Mouse (Mus musculus): ENCODE measurements around the gene Ccdc12. TPM values are rescaled to one million over a fixed set of nuclear protein-coding genes. Genes with fewer than 3 reads are reported as not detected.

The Ccdc12 gene
- polyA plus RNA-seq, 1 experiment from 2014 or later = 106 TPM

DNA sequence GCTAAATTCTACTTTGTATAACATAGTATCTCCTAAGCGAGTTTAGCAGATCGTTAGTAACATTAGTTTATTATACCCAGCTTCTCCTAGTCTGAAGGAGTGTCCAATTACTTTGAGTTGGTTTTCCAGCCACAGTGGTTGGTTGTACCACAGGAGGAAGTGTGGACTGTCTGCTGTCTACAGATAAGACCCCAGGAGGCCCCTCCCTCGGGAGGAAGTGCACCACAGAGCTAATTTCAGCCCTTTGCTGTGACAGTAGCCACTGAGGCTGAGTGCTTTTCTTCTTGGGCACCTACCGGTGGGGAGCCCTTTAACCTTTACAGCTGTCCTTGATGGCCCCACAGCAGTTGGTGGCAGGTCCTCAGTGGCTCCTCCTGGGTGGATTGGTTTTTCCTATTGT lies 9.6 kb downstream of the Ccdc12 start:
- peaks cover 14% of the 10 kb centered on the region; the same call in 1 of the 2 replicates for H3K4me1 ChIP-seq (ENCODE audit: control insufficient read depth, insufficient read depth, low read length)
- no peak overlapping the region for H3K9ac ChIP-seq (replicated peaks; ENCODE audit: low read length)
- H3K36me3 ChIP-seq (ENCODE audit: control insufficient read depth, insufficient read depth, low read length) = peaks cover 2% of the 10 kb centered on the region; the same call in 1 of the 2 replicates
- no peaks in the 10 kb centered on the region for H3K27me3 ChIP-seq (ENCODE audit: control insufficient read depth, insufficient read depth, low read length)
- no peak overlapping the region for H3K4me2 ChIP-seq (ENCODE audit: low read length)
- ATAC-seq (ENCODE audit: low FRiP score, low TSS enrichment) = no peak
- H3K4me3 ChIP-seq (replicated peaks; ENCODE audit: low read depth, low read length) = no peak overlapping the region
- 35% methylated on average over 4 of the region's 4 CpGs for WGBS
- DNase-seq = peak; percentile 24
- H3K27ac ChIP-seq (replicated peaks; ENCODE audit: low read depth, low read length) = no peak overlapping the region
- no peaks in the 10 kb centered on the region for H3K9me3 ChIP-seq (ENCODE audit: control insufficient read depth, low read length)

DNA sequence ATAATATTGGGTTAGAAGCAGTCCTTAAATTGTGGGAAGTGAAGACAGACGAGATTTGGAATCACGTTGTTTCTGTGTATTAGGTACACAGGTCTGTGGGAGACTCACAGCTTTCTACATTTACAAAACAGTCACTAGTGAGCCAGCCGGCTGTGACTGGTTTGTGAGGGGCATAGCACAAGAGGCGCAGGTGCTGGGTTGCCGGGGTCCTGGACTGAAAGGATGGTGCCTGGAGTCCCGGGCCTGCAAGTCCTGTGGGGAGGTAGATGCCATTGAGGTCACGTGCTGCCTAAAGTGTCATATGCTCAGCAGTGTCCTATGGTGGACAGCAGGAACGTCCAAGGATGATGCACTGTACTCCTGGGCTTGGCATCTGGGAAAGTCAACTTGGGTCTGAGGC lies 10.1 kb downstream of the Ccdc12 start:
- peak overlapping the region; percentile 26; the same call in 1 of the 2 replicates for H3K27ac ChIP-seq (replicated peaks; ENCODE audit: low read depth, low read length)
- ATAC-seq (ENCODE audit: low FRiP score, low TSS enrichment) = no peak

DNA sequence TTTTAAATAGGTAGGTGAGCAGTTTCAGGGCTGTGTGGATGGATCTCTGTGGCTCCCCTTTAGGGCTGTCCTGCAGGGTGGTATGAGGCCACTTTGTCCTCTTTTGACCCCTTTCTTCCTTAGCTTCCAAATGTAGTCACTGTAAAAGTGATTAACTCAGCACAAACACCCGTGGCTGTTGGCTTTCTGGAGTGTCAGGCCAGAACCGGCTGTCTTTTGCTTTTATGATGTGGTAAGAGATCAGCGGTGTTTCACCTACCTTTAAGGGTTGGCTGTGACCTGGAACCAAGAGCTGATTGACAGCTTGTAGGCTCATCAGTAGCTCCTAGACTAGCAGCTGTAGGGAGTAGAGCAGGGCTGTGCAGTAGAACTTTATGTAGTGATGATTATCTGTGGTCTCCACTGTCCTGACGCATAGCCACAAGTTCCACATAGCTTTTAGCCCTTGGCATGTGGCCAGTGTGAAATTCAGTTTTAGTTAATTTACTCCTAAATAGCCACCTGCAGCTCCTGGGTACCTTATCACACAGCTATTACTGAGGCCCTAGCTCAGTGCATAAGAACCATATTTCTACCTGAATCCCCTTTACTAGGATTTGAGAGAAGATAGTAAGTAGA lies 11.0 kb downstream of the Ccdc12 start:
- DNase-seq (no peak), ATAC-seq (ENCODE audit: low FRiP score, low TSS enrichment) (no peak)
- Histone ChIP-seq H3K36me3 (ENCODE audit: control insufficient read depth, insufficient read depth, low read length) (peaks cover 2% of the 10 kb centered on the region; the same call in 1 of the 2 replicates), H3K4me1 (ENCODE audit: control insufficient read depth, insufficient read depth, low read length) (peaks cover 14% of the 10 kb centered on the region; the same call in 1 of the 2 replicates), H3K9ac (replicated peaks; ENCODE audit: low read length) (no peak overlapping the region), H3K27me3 (ENCODE audit: control insufficient read depth, insufficient read depth, low read length) (no peaks in the 10 kb centered on the region), H3K4me2 (ENCODE audit: low read length) (no peak overlapping the region), H3K4me3 (replicated peaks; ENCODE audit: low read depth, low read length) (no peak overlapping the region), H3K9me3 (ENCODE audit: control insufficient read depth, low read length) (no peaks in the 10 kb centered on the region), H3K27ac (replicated peaks; ENCODE audit: low read depth, low read length) (no peak overlapping the region)
- WGBS = 82% methylated on average over 4 of the region's 4 CpGs

More for the DNA sequence above, 10.1 kb downstream of the Ccdc12 start:
- no peak overlapping the region for H3K9ac ChIP-seq (replicated peaks; ENCODE audit: low read length)
- no peaks in the 10 kb centered on the region for H3K9me3 ChIP-seq (ENCODE audit: control insufficient read depth, low read length)
- H3K36me3 ChIP-seq (ENCODE audit: control insufficient read depth, insufficient read depth, low read length) = peaks cover 2% of the 10 kb centered on the region; the same call in 1 of the 2 replicates
- no peak for DNase-seq
- no peak overlapping the region for H3K4me2 ChIP-seq (ENCODE audit: low read length)
- peaks cover 14% of the 10 kb centered on the region; the same call in 1 of the 2 replicates for H3K4me1 ChIP-seq (ENCODE audit: control insufficient read depth, insufficient read depth, low read length)
- 33% methylated on average over 8 of the region's 8 CpGs for whole genome bisulfite sequencing
- H3K27me3 ChIP-seq (ENCODE audit: control insufficient read depth, insufficient read depth, low read length) = no peaks in the 10 kb centered on the region
- H3K4me3 ChIP-seq (replicated peaks; ENCODE audit: low read depth, low read length) = no peak overlapping the region

DNA sequence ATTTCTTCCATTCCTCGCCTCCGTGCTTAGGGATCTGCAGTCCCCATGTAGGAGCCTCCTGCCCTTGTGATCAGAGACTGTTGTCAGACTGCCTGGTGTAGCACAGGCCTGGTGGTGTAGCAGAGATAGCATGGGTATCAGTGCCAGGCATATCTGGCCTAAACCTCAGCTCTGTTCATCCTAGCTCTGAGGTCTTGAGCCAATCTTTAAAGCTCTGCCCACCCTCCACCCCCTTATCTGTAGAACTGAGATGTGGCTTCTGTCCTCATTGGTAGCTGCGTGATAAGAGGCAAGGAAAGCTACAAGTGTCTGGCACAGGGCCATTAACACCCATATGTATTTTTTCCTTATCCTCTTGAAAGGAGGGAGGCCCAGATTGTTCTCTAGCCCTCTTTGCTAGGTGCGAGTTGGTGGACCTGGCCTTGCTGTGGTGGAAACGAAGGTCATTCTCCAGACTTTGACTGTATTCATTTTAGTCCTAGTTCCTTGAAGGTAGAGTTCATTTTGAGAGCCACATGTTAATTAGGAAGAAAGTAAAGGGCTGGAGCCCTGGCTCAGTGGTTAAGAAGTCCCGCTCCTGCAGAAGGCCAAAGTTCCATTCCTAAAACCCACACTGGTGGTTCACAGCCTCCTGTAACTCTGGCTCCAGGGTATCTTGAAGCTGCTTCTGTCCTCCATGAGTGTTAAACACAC lies 12.4 kb downstream of the Ccdc12 start:
- Histone ChIP-seq H3K36me3 (ENCODE audit: control insufficient read depth, insufficient read depth, low read length) (peaks cover 2% of the 10 kb centered on the region; the same call in 1 of the 2 replicates), H3K4me1 (ENCODE audit: control insufficient read depth, insufficient read depth, low read length) (peaks cover 17% of the 10 kb centered on the region; the same call in 1 of the 2 replicates), H3K9ac (replicated peaks; ENCODE audit: low read length) (no peak overlapping the region), H3K9me3 (ENCODE audit: control insufficient read depth, low read length) (no peaks in the 10 kb centered on the region), H3K27ac (replicated peaks; ENCODE audit: low read depth, low read length) (no peak overlapping the region), H3K4me2 (ENCODE audit: low read length) (no peak overlapping the region), H3K27me3 (ENCODE audit: control insufficient read depth, insufficient read depth, low read length) (no peaks in the 10 kb centered on the region), H3K4me3 (replicated peaks; ENCODE audit: low read depth, low read length) (no peak overlapping the region)
- ATAC-seq (ENCODE audit: low FRiP score, low TSS enrichment) = no peak
- no peak for DNase-seq
- WGBS = 90% methylated on average over 6 of the region's 6 CpGs

DNA sequence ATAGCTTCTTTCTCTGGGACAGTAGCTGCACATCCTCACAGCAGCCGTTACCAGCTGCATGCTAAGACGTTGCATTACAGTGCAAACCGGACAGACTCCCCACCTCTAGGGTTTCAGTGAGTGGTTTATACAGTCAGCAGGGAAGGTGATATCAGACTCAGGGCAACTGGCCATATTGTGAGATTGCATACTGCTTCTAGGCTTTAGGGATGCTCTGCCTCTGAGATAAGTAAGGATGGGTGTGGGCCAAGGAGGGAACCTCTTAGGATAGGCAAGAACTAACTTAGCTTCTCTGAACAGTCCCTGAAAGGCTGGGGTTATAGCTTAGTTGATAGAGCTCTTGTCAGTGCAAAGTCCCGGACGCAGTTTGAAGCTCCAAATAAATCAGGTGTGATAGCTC lies 13.5 kb downstream of the Ccdc12 start:
- no peak overlapping the region for H3K4me3 ChIP-seq (replicated peaks; ENCODE audit: low read depth, low read length)
- H3K9ac ChIP-seq (replicated peaks; ENCODE audit: low read length) = no peak overlapping the region
- peaks cover 2% of the 10 kb centered on the region; the same call in 1 of the 2 replicates for H3K36me3 ChIP-seq (ENCODE audit: control insufficient read depth, insufficient read depth, low read length)
- no peaks in the 10 kb centered on the region for H3K27me3 ChIP-seq (ENCODE audit: control insufficient read depth, insufficient read depth, low read length)
- no peak for DNase-seq
- no peak overlapping the region for H3K4me2 ChIP-seq (ENCODE audit: low read length)
- no peak overlapping the region for H3K27ac ChIP-seq (replicated peaks; ENCODE audit: low read depth, low read length)
- H3K4me1 ChIP-seq (ENCODE audit: control insufficient read depth, insufficient read depth, low read length) = peaks cover 15% of the 10 kb centered on the region; the same call in 1 of the 2 replicates
- ATAC-seq (ENCODE audit: low FRiP score, low TSS enrichment) = no peak
- WGBS = 93% methylated on average over 5 of the region's 5 CpGs
- H3K9me3 ChIP-seq (ENCODE audit: control insufficient read depth, low read length) = no peaks in the 10 kb centered on the region

DNA sequence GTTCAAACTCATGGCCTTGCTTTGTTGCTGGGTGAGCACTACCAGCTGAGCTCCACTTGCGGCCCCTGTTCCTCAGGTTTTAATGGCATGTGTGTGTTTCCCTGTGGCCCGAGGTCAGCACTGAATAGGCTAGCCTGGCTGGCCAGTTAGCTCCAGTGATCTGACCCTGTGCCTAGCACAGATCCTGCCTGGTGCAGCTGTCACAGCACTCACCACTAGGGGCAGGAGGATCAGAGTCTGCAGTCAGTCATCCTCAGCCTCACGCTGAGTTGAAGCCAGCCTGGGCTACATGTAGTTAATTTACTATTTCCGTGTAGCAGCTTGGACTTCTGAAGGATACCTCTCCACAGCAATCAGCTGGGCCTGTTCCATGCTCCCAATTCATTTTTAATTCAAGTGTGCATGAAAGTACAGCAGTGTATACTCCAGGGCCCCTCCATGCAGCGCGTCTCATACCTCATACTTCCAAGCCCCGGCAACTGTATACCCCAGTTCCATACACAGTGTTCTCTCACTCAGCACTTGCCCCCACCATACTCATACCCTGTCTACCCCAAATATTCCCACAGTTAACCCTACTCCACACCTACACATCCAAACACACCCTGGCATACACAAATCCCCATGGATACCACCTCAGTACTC lies 16.3 kb downstream of the Ccdc12 start:
- Histone ChIP-seq H3K4me3 (replicated peaks; ENCODE audit: low read depth, low read length) (no peak overlapping the region), H3K36me3 (ENCODE audit: control insufficient read depth, insufficient read depth, low read length) (peaks cover 2% of the 10 kb centered on the region; the same call in 1 of the 2 replicates), H3K27me3 (ENCODE audit: control insufficient read depth, insufficient read depth, low read length) (no peaks in the 10 kb centered on the region), H3K9ac (replicated peaks; ENCODE audit: low read length) (no peak overlapping the region), H3K9me3 (ENCODE audit: control insufficient read depth, low read length) (no peaks in the 10 kb centered on the region), H3K4me1 (ENCODE audit: control insufficient read depth, insufficient read depth, low read length) (0 out of 2 replicates have a peak, but pooled peaks cover 3% of the 10 kb centered on the region), H3K4me2 (ENCODE audit: low read length) (no peak overlapping the region), H3K27ac (replicated peaks; ENCODE audit: low read depth, low read length) (no peak overlapping the region)
- 59% methylated on average over 7 of the region's 7 CpGs for WGBS
- ATAC-seq (ENCODE audit: low FRiP score, low TSS enrichment) = no peak
- peak; percentile 40 for DNase-seq

DNA sequence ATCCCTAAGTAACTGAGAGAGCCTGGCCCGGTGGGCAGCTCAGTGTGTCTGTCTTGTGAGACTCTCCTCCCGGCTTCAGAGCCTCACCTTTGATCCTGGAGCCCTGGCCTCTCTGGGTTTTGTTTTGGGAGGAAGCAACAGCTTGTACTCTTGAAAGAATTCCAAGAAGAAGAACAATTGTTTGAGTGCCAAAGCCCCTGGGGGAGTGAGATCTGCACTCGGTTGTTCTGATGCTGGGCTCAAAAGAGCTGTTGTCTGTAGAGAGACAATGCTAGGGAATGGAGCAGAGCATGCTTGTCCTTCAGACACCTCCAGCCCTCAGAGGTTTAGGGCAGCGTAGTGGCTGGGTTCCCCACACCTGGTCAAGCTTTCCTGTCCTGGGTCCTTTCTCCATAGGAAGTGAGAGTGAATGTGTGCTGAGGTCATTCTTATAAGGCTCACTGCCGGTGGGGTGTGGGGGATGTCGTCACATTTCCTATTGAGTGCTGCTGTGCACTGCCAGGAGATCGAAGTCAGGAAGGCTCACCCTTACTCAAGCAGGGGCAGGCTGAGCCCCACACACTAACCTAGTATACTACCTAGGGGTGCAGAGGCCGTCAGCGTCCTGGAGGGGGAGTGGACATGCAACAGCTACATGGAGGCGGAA lies 16.9 kb downstream of the Ccdc12 start:
- DNase-seq (no peak), ATAC-seq (ENCODE audit: low FRiP score, low TSS enrichment) (no peak)
- Histone ChIP-seq H3K4me1 (ENCODE audit: control insufficient read depth, insufficient read depth, low read length) (0 out of 2 replicates have a peak, but pooled peaks cover 3% of the 10 kb centered on the region), H3K9ac (replicated peaks; ENCODE audit: low read length) (no peak overlapping the region), H3K27ac (replicated peaks; ENCODE audit: low read depth, low read length) (no peak overlapping the region), H3K36me3 (ENCODE audit: control insufficient read depth, insufficient read depth, low read length) (peaks cover 2% of the 10 kb centered on the region; the same call in 1 of the 2 replicates), H3K4me2 (ENCODE audit: low read length) (no peak overlapping the region), H3K27me3 (ENCODE audit: control insufficient read depth, insufficient read depth, low read length) (no peaks in the 10 kb centered on the region), H3K9me3 (ENCODE audit: control insufficient read depth, low read length) (no peaks in the 10 kb centered on the region), H3K4me3 (replicated peaks; ENCODE audit: low read depth, low read length) (no peak overlapping the region)
- WGBS = 57% methylated on average over 10 of the region's 10 CpGs

DNA sequence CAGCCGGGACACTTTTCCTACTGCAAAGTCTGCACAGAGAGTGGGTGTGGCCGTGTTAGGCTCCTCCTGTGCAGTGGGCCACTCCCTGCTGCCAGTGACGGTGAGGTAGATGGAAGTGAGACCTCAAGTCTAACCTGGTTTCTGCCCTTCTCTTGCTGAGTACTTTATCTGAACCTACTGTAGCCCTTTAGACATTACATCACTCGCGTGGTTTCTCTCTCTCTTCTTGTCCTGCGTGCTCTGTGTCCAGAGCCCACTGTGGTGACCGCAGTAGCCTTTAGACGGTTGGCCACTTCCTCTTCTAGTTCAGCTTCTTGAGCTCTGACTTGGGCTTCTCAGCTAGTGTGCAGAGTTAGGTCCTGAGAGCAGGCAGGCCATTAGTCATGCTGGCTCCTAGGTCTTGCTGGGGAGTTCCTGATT lies 20.2 kb downstream of the Ccdc12 start:
- WGBS = 89% methylated on average over 8 of the region's 8 CpGs

More for the DNA sequence above, 20.2 kb downstream of the Ccdc12 start:
- Histone ChIP-seq H3K4me2 (ENCODE audit: low read length) (no peak overlapping the region), H3K4me1 (ENCODE audit: control insufficient read depth, insufficient read depth, low read length) (0 out of 2 replicates have a peak, but pooled peaks cover 3% of the 10 kb centered on the region), H3K9me3 (ENCODE audit: control insufficient read depth, low read length) (no peaks in the 10 kb centered on the region), H3K27me3 (ENCODE audit: control insufficient read depth, insufficient read depth, low read length) (no peaks in the 10 kb centered on the region), H3K36me3 (ENCODE audit: control insufficient read depth, insufficient read depth, low read length) (no peaks in the 10 kb centered on the region), H3K4me3 (replicated peaks; ENCODE audit: low read depth, low read length) (no peak overlapping the region), H3K27ac (replicated peaks; ENCODE audit: low read depth, low read length) (no peak overlapping the region), H3K9ac (replicated peaks; ENCODE audit: low read length) (no peak overlapping the region)
- DNase-seq (no peak), ATAC-seq (ENCODE audit: low FRiP score, low TSS enrichment) (no peak)

All from midbrain, embryonic 14.5 days (tissue).